Mouse (Mus musculus): ENCODE data around the gene Slc17a2. TPM values are rescaled to one million over a fixed set of nuclear protein-coding genes. Genes with fewer than 3 reads are reported as not detected.

Slc17a2 gene
- polyA plus RNA-seq, 1 experiment from 2014 or later = not detected

DNA sequence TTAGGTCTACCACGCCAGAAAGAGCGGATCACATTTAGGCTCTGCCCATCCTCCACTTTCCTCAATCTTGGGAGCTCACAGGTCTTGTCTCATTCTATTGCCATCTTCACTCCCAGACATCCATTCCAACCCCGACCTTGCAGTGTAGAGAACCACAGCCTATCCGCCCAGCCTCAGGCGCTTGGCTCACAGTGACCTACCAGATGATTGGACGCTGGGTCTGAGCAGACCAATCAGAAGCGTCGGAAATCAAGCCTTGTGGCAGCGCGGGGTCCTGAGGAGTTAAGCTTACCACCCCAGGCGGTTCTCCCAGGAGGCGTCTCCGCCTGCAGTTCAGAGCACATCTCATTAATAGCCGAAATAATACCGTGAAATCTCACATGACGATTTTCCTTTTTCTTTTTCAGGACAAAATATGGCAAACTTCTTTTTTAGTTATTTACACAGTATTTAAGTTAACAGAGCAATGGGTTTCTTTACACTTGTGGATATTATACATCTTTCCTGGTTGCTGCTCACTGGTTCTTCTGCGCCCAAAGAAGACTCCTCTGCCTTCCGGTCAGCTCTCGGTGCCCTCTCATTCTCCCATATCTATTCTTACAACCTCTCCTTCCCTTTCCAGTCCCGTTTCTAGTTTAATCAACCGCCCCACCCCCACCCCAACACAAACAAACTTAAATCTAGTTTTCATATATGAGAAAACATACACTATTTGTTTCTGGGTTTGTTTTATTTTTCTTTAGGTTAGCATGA, 34.1 kb upstream of the Slc17a2 start:
- whole genome bisulfite sequencing = 23% methylated on average over 21 of the region's 21 CpGs
- DNase-seq (ENCODE audit: low spot score) (peak; percentile 68), ATAC-seq (ENCODE audit: insufficient number of reproducible peaks, low FRiP score, low TSS enrichment, low read depth) (peak; percentile 91)
- no peaks in the 10 kb centered on the region for H3K36me3 ChIP-seq (ENCODE audit: control insufficient read depth, insufficient read depth, low read length)
- H3K27me3 ChIP-seq (ENCODE audit: control insufficient read depth, insufficient read depth, low read length) = no peaks in the 10 kb centered on the region
- H3K4me1 ChIP-seq (ENCODE audit: control insufficient read depth, insufficient read depth, low read length) = no peaks in the 10 kb centered on the region
- peak overlapping the region; percentile 24 for H3K4me2 ChIP-seq (ENCODE audit: low read depth, severe bottlenecking)
- no peak overlapping the region for H3K4me3 ChIP-seq (ENCODE audit: low read depth, low read length)
- no peak overlapping the region for H3K27ac ChIP-seq (replicated peaks; ENCODE audit: low read depth, low read length)
- H3K9me3 ChIP-seq (ENCODE audit: control insufficient read depth, low read length) = no peaks in the 10 kb centered on the region
- no peak overlapping the region for H3K9ac ChIP-seq (ENCODE audit: low read length)

DNA sequence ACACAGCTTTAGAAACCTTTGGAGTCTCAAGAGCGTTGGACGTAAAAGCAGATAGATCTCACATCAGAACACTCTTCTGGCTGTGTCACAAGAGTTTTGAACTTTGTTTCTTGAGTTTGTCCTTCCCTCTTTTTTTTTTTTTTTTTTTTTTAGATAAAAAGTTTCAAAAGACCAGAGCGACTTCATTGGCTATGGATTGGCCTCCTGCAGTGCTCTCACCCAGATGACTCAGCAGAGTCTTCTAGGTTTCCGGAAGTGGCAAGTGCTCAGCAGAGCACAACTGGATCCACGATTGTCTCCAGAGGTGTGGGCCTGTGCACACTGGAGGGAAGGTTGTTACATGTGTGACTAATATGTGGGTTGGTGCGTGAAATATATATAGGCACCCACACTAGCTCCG, 28.5 kb upstream of the Slc17a2 start:
- ATAC-seq (ENCODE audit: insufficient number of reproducible peaks, low FRiP score, low TSS enrichment, low read depth) (no peak), DNase-seq (ENCODE audit: low spot score) (no peak)
- Histone ChIP-seq H3K4me2 (ENCODE audit: low read depth, severe bottlenecking) (no peak overlapping the region), H3K27ac (replicated peaks; ENCODE audit: low read depth, low read length) (no peak overlapping the region), H3K27me3 (ENCODE audit: control insufficient read depth, insufficient read depth, low read length) (no peaks in the 10 kb centered on the region), H3K9me3 (ENCODE audit: control insufficient read depth, low read length) (no peaks in the 10 kb centered on the region), H3K36me3 (ENCODE audit: control insufficient read depth, insufficient read depth, low read length) (no peaks in the 10 kb centered on the region), H3K9ac (ENCODE audit: low read length) (no peak overlapping the region), H3K4me3 (ENCODE audit: low read depth, low read length) (no peak overlapping the region), H3K4me1 (ENCODE audit: control insufficient read depth, insufficient read depth, low read length) (no peaks in the 10 kb centered on the region)
- 93% methylated on average over 7 of the region's 7 CpGs for WGBS

DNA sequence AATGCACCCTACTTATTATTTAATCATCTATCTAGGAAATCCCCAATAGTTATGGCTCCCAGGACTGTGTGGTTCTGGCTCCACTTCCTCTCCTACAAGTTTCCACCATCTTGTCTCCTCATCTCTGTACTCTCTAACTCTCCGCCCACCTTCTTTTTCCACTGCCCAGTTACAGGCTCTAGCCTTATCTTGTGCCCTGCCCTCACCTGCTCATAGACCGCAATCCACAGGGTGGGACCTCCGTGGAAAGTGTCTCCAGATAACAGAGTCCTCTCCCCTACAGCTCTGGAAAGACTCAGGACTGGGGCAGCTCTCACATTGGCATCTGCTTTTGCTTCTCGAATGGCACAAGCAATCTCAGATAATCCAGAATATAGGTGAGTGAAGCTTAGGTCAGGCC, 27.8 kb upstream of the Slc17a2 start:
- WGBS = 76% methylated on average over 4 of the region's 4 CpGs
- Histone ChIP-seq H3K4me1 (ENCODE audit: control insufficient read depth, insufficient read depth, low read length) (no peaks in the 10 kb centered on the region), H3K27me3 (ENCODE audit: control insufficient read depth, insufficient read depth, low read length) (no peaks in the 10 kb centered on the region), H3K27ac (replicated peaks; ENCODE audit: low read depth, low read length) (no peak overlapping the region), H3K9ac (ENCODE audit: low read length) (no peak overlapping the region), H3K9me3 (ENCODE audit: control insufficient read depth, low read length) (no peaks in the 10 kb centered on the region), H3K4me3 (ENCODE audit: low read depth, low read length) (no peak overlapping the region), H3K36me3 (ENCODE audit: control insufficient read depth, insufficient read depth, low read length) (no peaks in the 10 kb centered on the region), H3K4me2 (ENCODE audit: low read depth, severe bottlenecking) (no peak overlapping the region)
- no peak for DNase-seq (ENCODE audit: low spot score)
- ATAC-seq (ENCODE audit: insufficient number of reproducible peaks, low FRiP score, low TSS enrichment, low read depth) = no peak

DNA sequence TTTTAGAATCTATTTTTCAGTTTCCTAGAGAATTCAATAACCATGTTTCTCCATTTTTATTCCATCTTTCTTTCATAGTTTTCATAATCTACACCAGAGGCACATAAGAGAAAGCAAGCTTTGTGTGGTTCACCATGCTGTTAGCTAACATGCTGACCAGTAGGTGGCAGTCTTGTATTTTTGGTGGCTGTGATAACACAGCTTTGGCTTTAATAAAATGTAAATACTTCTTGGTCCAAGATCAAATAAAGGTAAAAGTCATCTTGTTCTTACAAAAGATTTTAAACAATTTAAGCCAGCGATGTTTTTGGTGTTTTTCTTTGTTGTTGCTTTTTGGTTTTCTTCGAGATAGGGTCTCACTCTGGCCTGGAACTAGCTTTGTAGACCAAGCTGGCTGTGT, 14.3 kb upstream of the Slc17a2 start:
- no peak for ATAC-seq (ENCODE audit: insufficient number of reproducible peaks, low FRiP score, low TSS enrichment, low read depth)
- peak; percentile 57 for DNase-seq (ENCODE audit: low spot score)

DNA sequence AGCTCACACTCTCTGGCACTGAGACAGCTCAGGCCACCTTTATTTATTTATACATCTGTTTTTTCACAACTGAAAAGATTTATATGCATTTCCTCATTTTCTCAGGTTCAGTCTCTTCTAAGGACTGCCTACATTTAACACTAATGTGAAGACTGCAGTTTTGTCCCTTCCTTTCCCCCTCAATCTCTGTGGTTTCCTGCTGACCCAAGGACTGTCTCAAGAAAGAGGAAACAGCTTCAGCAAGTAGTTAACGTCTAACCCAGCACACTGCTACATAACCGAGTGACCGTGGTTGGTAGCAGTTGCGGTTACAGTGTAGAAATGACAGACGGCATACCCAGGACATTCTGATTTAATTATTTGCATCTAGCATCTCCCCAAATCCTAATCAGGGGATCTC, 7.4 kb upstream of the Slc17a2 start:
- 55% methylated on average over 5 of the region's 5 CpGs for WGBS
- ATAC-seq (ENCODE audit: insufficient number of reproducible peaks, low FRiP score, low TSS enrichment, low read depth) (no peak), DNase-seq (ENCODE audit: low spot score) (no peak)
- Histone ChIP-seq H3K27me3 (ENCODE audit: control insufficient read depth, insufficient read depth, low read length) (no peaks in the 10 kb centered on the region), H3K36me3 (ENCODE audit: control insufficient read depth, insufficient read depth, low read length) (no peaks in the 10 kb centered on the region), H3K4me3 (ENCODE audit: low read depth, low read length) (no peak overlapping the region), H3K4me2 (ENCODE audit: low read depth, severe bottlenecking) (no peak overlapping the region), H3K9me3 (ENCODE audit: control insufficient read depth, low read length) (no peaks in the 10 kb centered on the region), H3K9ac (ENCODE audit: low read length) (no peak overlapping the region), H3K27ac (replicated peaks; ENCODE audit: low read depth, low read length) (no peak overlapping the region), H3K4me1 (ENCODE audit: control insufficient read depth, insufficient read depth, low read length) (peaks cover 10% of the 10 kb centered on the region)

More for the DNA sequence above, 14.3 kb upstream of the Slc17a2 start:
- Histone ChIP-seq H3K4me2 (ENCODE audit: low read depth, severe bottlenecking) (no peak overlapping the region), H3K9ac (ENCODE audit: low read length) (no peak overlapping the region), H3K4me3 (ENCODE audit: low read depth, low read length) (no peak overlapping the region), H3K9me3 (ENCODE audit: control insufficient read depth, low read length) (no peaks in the 10 kb centered on the region), H3K27me3 (ENCODE audit: control insufficient read depth, insufficient read depth, low read length) (no peaks in the 10 kb centered on the region), H3K36me3 (ENCODE audit: control insufficient read depth, insufficient read depth, low read length) (no peaks in the 10 kb centered on the region), H3K27ac (replicated peaks; ENCODE audit: low read depth, low read length) (no peak overlapping the region), H3K4me1 (ENCODE audit: control insufficient read depth, insufficient read depth, low read length) (no peaks in the 10 kb centered on the region)
- 53% methylated on average over 2 of the region's 2 CpGs for WGBS

DNA sequence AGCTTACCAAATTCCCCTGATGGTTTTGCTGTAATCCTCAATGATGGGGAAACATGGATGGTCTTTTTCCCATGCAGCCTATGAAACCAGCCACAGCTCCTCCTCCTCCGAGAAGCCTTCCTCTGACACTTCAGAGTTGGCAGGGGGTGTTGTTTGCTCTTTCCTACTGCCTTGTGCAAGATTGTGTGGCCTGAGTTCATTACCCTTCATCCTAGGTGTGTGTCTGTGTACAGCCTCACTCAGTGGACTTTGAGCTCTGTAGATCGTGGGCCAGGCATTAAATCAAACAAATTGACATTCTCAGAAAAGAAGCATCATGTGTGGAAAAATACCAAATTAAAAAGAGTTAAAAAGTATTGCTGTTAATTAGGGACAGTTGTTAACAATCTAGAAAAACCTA, 2.3 kb upstream of the Slc17a2 start:
- Histone ChIP-seq H3K27ac (replicated peaks; ENCODE audit: low read depth, low read length) (no peak overlapping the region), H3K9ac (ENCODE audit: low read length) (no peak overlapping the region), H3K4me3 (ENCODE audit: low read depth, low read length) (no peak overlapping the region), H3K4me2 (ENCODE audit: low read depth, severe bottlenecking) (no peak overlapping the region), H3K36me3 (ENCODE audit: control insufficient read depth, insufficient read depth, low read length) (no peaks in the 10 kb centered on the region), H3K9me3 (ENCODE audit: control insufficient read depth, low read length) (no peaks in the 10 kb centered on the region), H3K4me1 (ENCODE audit: control insufficient read depth, insufficient read depth, low read length) (no peaks in the 10 kb centered on the region), H3K27me3 (ENCODE audit: control insufficient read depth, insufficient read depth, low read length) (no peaks in the 10 kb centered on the region)
- 74% methylated on average over 2 of the region's 2 CpGs for WGBS
- DNase-seq (ENCODE audit: low spot score) (no peak), ATAC-seq (ENCODE audit: insufficient number of reproducible peaks, low FRiP score, low TSS enrichment, low read depth) (no peak)

DNA sequence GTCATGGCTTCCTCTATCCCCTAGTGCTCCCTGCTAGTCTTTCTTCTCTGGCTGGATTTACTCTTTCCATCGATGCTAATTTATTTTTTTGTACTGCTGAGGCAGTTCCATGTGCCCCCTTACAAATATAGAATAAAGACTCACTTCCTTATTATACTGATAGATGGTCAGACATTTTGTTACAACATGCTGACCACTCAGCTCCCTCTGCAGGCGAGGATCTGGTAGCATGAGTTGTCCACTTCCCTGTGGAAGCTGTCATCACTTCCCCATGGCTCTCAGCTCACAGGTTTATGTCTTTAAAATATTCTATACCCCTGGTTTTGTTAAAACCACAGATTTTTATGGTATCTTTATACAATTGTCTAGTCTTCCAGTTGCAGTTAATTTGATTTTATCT, 9.4 kb downstream of the Slc17a2 start:
- Histone ChIP-seq H3K4me1 (ENCODE audit: control insufficient read depth, insufficient read depth, low read length) (no peaks in the 10 kb centered on the region), H3K9me3 (ENCODE audit: control insufficient read depth, low read length) (no peaks in the 10 kb centered on the region), H3K27me3 (ENCODE audit: control insufficient read depth, insufficient read depth, low read length) (no peaks in the 10 kb centered on the region), H3K9ac (ENCODE audit: low read length) (no peak overlapping the region), H3K4me2 (ENCODE audit: low read depth, severe bottlenecking) (no peak overlapping the region), H3K4me3 (ENCODE audit: low read depth, low read length) (no peak overlapping the region), H3K36me3 (ENCODE audit: control insufficient read depth, insufficient read depth, low read length) (no peaks in the 10 kb centered on the region), H3K27ac (replicated peaks; ENCODE audit: low read depth, low read length) (no peak overlapping the region)
- DNase-seq (ENCODE audit: low spot score) (no peak), ATAC-seq (ENCODE audit: insufficient number of reproducible peaks, low FRiP score, low TSS enrichment, low read depth) (no peak)
- 85% methylated on average over 2 of the region's 2 CpGs for WGBS

DNA sequence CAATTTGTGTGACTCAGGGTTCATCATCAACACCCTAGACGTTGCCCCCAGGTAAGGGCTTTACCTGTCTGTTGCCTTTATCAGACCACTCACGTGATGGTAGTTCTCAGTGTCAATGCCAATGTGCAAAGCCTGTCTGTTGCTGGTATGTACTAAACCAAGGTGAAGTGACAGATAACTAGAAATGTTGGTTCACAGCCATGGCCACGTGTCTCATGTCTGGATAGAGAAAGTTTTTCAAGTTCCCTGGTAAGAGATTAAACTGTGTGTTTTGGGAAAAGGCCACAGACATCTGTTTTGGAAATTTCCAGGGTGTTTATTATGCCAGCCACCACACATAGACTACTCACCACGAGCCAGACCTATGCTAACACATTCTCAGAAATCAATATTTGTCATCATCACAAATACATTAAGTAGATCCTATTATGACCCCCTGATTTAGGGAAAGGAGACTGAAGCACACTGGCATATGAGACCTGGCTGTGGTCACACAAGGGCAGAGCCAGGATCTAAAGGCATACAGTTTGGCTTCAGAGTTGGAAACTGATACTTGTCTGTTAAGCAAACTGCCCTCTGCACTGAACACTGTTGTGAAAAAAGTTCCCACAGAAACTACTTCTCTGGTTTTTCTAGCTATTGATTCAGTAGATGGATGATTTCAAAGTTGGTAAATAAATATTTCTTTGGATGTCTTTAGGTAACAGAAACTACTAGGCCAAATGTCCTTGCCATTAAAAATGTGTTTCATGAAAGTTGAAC, 13.6 kb downstream of the Slc17a2 start:
- no peak overlapping the region for H3K4me3 ChIP-seq (ENCODE audit: low read depth, low read length)
- no peak overlapping the region for H3K4me2 ChIP-seq (ENCODE audit: low read depth, severe bottlenecking)
- DNase-seq (ENCODE audit: low spot score) (no peak), ATAC-seq (ENCODE audit: insufficient number of reproducible peaks, low FRiP score, low TSS enrichment, low read depth) (no peak)
- H3K27ac ChIP-seq (replicated peaks; ENCODE audit: low read depth, low read length) = no peak overlapping the region
- no peaks in the 10 kb centered on the region for H3K27me3 ChIP-seq (ENCODE audit: control insufficient read depth, insufficient read depth, low read length)
- no peak overlapping the region for H3K9ac ChIP-seq (ENCODE audit: low read length)
- H3K36me3 ChIP-seq (ENCODE audit: control insufficient read depth, insufficient read depth, low read length) = no peaks in the 10 kb centered on the region
- no peaks in the 10 kb centered on the region for H3K4me1 ChIP-seq (ENCODE audit: control insufficient read depth, insufficient read depth, low read length)
- no peaks in the 10 kb centered on the region for H3K9me3 ChIP-seq (ENCODE audit: control insufficient read depth, low read length)
- 76% methylated on average over 4 of the region's 4 CpGs for WGBS
